Mouse (Mus musculus) left cerebral cortex, adult 9 months (tissue): ENCODE data around the gene P2ry10.
"Not testable (repeated sequence)": the region's sequence is repeated elsewhere in the genome, so short reads cannot be mapped to it uniquely, and the experiment has no call there.

Experiments
- DNase-seq, 2 experiments: peaks; one replicate each; pipeline ENCODE4 v3.0.0; 2022; ENCODE audit warnings: low spot score in 2 of 2

Gene P2ry10

GRCm38 (mm10) chrX:107088177-107088576, at the start of gene P2ry10:
Gene P2ry10, plus strand, starts transcription at chrX:107088492.
- no peak for DNase-seq

DNA sequence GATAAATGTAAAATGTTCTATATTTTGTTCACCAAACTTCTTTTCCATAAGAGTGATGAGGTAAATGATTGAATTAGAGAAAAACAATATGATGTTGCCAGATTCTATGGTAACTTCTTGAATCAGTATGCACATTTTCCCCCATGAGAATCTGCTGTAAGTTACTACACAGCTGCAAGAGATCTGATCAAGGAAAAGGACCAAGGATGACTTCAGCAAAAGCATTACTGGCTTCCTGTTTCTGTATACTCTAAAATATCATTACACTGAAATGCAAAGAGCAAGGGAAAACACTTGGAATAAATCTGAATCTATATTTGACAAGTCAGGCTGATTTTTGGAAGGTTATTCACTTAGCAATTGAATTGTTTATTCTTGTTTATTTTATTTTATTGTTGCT, 49.1 kb upstream of the P2ry10 start:
- DNase-seq, result no peak

DNA sequence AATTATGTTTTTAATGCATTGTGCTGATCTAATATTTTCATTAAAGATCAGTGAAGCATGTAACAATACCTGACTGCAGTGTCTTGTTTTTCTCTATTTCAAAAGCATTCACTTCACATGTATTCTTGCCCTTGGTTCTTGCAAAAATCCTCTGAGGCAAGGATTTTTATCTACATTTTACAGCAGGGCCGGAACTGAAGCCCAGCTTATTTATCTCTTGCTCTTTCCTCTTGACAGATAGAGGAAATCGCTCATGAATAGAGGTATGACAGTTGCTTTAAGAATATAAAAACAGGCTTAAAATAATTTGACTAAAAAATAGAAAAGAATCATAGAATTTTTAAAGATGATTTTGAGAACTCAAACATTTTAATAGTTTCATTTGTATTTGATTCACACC, 48.7 kb upstream of the P2ry10 start:
- no peak for DNase-seq

GRCm38 (mm10) chrX:107042367-107042766, 45.9 kb upstream of the P2ry10 start:
- no peak for DNase-seq

- DNase-seq, result not testable (repeated sequence)
These were observed 4.9 kb upstream of the P2ry10 start for GRCm38 (mm10) chrX:107083407-107083806.

- no peak for DNase-seq
These were observed 4.0 kb upstream of the P2ry10 start for GRCm38 (mm10) chrX:107084320-107084719.

- DNase-seq, result no peak
These were observed 839 bp downstream of the P2ry10 start for GRCm38 (mm10) chrX:107089131-107089530.

GRCm38 (mm10) chrX:107089930-107090329, 1.6 kb downstream of the P2ry10 start:
- DNase-seq, result no peak

DNA sequence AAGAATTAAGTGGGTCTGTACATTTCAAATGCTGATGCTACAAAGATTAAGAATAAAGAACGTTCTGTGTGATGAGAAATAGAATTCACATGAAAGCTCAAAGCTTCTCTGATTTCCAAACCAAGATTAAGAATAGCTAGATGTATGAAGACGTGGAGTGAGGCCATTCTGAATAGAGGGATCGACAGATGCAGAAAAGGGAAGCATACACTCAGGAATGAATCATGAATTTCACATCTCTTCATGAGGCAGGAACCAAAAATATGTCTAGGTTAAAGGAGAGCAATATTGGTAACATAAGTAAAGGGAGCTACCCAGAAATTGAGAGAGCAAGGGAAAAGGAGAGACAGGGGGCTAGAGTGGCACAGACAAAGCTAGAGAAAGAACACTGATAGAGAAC, 7.3 kb downstream of the P2ry10 start:
- DNase-seq, result no peak

DNA sequence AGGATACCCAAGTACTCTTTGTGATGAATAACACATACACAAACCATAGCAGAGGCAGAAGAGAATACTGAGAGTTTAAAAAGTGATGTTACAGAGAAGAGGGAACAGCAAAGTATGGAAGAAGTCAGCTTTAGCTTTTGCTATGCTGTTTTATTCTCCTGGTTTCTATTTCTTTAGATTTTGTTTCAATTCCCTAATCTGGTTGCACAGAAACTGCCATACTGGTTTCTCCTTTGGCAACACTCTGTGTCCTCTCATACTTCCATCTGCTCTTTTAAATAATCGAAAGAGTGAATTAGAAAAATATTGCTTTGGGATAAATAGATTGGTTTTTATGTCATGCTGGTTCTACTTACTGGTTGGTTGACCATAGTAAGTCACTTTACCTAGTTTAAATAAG, 28.0 kb downstream of the P2ry10 start:
- no peak for DNase-seq

GRCm38 (mm10) chrX:107116987-107117386, 28.7 kb downstream of the P2ry10 start:
- no peak for DNase-seq

GRCm38 (mm10) chrX:107143184-107143583, 54.9 kb downstream of the P2ry10 start:
- no peak for DNase-seq

DNA sequence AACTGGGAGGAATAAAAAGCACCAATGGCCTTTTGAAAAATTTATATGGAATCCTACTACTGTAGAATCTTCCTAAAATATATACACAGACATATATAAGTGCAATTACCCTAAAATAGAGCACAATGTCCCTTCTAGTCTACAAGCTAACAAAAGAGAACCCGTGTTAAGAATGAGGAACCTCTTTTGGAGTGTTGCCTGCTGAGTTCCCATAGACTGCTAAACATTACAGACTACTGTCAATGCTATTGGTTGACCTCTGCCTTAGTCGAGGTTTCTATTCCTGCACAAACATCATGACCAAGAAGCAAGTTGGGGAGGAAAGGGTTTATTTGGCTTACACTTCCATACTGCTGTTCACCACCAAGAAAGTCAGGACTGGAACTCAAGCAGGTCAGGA, 55.6 kb downstream of the P2ry10 start:
- no peak for DNase-seq

DNA sequence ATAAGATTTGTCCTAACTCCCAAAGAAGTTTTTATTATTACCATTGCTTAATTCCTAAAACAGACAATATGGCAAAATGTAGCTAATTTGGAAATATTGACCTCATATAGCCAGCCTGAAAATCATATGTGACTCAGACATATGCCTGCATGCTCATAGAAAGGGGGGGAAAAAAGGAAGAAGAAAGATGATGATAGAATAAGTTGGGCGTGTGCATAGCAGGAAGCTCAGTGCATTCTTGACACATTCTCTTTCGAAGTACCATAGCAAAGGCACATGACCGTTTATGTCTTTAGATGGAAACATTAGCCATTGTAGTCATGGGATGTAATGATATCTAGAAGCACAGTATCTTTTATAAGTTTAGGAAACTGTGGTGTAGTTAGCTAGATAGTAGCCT, 60.4 kb downstream of the P2ry10 start, which contains the start of gene P2ry10b:
TSS of gene P2ry10b (plus strand) at position 247 of the 400 bp plus-strand sequence.
- no peak for DNase-seq

GRCm38 (mm10) chrX:107149391-107149993, 61.2 kb downstream of the P2ry10 start:
- no peak for DNase-seq

GRCm38 (mm10) chrX:107150027-107150426, 61.7 kb downstream of the P2ry10 start:
- DNase-seq, result no peak

- no peak for DNase-seq
These were observed 62.6 kb downstream of the P2ry10 start for GRCm38 (mm10) chrX:107150752-107151515.
